Mouse (Mus musculus) thymus, adult 18-20 months (tissue): ENCODE measurements around the gene Gpr89.

ENCODE experiments used
- DNase-seq, 2 experiments: peaks; one replicate each; pipeline ENCODE4 v3.0.0; 2022; ENCODE audit warnings: mixed read lengths in 2 of 2

Gpr89 gene

DNA sequence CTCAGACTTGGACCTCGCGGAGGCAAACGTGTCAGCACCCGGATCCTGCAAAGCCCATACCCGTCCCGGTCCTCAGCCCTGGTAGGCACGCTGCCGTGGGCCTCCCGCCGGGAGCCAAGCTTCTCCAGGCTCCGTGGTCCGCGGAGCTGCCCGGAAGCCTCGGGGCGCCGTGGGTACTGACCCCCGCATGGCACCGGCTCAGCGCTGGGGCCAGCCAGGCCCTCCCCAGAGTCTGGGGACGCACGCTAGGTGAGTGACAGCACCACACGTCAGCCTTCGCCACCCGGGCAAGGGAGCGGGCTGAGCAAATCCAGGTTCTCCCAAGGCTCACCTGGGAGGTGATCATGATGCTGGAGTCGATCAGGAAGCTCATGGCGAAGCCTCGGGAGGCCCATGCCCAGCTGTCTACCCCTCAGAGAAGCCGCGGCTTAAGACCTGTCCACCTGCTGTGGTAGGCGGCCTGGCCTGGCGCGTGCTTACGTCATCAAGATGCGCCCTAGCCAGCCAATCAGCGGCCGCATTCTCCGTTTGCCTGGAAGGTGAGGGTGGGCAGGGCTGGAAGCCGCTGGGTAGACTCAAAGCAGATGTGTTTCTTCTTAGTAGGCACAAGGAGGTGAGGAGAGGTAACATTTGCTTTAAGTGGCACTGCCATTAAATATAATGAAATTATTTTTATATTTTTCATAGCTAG lies at the start of gene Gpr89:
Gene Gpr89, minus strand, starts transcription at position 496 of the 691 bp plus-strand sequence.
- peak; percentile 86 to 89 for DNase-seq

DNA sequence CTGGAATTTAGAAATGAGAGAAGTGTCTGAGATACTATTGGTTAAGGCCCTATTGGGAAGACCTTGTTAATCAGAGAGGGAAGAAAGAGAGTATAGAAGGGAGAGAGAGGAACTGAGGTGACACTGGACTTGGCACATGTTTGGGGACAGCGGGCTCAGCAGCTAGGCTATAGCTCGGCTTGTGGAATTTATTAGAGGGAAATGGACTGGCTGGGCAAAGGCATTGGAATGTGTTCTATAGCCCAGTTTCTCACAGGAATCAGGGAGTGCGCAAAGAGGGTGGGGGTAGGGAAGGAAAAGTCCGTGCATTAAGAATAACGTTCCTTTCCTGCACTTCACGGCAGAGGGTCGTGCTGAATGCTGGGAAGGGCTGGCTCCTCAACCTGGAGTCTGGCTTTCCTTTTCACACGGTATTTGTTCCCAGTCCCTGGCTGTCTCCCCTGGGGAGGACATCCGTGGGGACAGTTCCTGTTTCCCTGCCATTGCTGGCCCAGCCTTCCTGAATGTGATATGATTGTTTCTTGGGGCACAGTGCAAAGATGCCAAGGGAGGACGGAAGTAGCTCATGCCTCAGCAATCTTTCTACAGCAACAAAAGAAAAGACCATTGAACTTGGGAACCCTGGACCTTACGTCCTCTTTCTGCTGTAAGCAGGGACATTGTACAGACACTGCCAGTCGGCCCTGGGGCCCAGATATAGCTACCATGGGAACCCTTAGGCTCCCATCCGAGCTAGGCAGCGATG lies 48.5 kb upstream of the Gpr89 start:
- no peak for DNase-seq

DNA sequence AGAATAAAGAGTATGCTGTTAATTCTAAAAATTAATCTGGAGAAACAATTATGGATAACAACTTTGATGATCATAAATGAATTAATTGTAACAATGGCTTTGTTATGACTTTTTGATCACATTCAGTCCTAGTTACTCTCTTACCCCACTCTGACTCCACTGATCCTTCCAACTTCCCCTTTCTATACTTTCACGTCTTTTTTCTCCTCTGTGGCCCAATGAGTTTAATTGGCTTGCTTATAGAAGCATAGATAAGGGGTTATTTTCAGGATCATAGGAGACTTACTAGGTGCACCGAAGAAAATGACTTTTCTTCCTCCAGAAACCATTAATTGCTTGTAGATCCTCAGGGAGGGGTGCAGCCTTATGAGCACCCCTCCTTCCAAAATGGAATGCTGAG lies 37.6 kb upstream of the Gpr89 start:
- DNase-seq = no peak

DNA sequence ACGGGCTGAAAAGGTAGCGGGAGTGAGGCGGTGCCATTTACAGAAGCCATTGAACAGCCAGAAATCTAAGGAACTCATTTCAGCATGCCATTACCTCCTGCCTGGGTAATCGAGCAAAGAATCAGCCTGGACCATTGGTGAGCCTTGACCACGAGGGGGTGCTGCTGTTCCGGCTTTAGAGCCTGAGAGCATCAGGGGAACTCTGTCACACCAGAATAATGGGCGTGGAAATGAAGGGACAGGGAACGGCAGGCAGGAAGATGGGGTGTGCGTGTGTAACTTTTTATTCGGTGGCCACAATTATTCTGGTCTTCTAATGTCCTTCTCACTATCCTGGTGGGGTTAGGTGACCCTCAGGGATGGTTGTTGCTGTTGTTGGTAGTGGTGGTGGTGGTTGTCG lies 33.6 kb upstream of the Gpr89 start:
- peak; percentile 53 to 60 for DNase-seq

DNA sequence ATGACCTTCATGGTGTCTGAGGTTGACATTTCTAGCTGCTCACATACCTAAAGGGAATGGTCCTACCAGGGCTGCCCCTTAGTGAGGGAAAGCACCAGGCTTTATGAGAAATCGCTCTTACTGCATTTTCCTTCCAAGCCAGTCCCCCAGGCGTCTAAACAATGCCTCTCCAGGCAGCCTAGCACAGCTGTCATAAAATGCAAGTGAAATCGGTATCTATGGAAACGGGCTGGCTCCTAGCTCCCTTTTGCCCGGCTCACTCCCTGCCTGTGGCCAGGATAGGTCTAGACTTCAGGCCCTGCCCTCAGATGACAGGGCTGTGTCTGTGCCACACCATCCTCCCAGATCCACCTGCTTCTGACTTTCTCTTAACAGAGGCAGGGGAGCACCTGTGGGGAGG lies 32.5 kb upstream of the Gpr89 start:
- DNase-seq = no peak

DNA sequence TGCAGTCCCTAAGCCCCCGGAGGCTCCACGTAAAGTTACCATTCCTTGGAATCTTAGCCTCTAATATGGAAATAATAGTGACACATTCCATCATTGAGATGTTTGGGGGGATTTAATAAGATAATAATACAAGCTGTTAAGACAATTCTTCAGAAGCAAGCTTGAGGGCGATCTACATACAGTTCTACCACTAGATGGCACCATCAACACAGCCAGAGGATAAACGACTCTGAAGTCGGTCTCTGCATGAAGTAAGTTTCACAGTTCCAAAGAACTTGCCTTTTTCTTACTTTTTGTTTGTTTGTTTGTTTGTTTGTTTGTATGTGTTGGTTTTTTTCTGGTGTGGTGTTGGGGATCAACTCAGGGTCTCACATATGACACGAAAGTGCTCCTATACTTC lies 31.1 kb upstream of the Gpr89 start:
- no peak for DNase-seq

DNA sequence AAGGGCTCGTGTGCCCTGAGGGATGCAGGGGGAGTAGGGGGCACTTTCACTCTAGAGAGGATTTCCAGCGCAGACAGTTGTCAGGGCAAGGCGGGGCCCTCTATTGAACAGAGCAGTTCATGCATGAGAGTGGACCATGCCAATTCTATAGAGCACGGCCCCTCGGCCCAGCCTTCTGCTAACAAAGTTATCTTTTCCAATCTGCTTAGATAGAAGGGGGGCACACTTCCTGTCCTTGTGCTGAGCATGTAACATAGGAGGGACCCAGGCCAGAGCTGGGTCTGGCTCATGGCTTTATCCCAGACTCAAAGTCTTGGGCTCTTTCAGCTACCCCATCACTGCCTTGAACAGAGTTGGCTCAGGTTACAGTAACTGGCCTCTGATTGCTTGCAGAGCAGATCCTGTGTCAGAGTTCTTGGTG lies 26.1 kb upstream of the Gpr89 start:
- no peak for DNase-seq

DNA sequence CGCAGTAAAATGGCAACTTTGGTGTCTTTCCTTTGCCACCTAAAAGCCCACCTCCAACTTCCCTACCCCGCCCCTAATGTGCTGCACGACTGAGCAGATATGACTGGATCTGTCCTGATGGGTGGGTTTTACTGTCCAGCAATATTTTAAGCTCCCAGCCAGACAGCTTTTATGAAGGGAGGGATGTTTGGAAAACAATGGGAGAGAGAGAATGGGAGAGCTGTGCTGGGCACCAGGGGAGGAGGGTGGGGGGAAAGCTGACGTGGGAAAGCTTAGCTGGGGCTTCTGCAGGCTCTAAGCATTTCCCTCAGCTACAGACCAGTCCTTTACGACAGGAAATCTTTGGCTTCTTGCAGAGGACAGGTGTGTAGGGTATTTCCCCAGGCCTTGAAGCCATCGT lies 20.8 kb upstream of the Gpr89 start, which contains the start of gene Gja8:
Gene Gja8, minus strand, starts transcription at position 101 of the 400 bp plus-strand sequence.
- no peak for DNase-seq

DNA sequence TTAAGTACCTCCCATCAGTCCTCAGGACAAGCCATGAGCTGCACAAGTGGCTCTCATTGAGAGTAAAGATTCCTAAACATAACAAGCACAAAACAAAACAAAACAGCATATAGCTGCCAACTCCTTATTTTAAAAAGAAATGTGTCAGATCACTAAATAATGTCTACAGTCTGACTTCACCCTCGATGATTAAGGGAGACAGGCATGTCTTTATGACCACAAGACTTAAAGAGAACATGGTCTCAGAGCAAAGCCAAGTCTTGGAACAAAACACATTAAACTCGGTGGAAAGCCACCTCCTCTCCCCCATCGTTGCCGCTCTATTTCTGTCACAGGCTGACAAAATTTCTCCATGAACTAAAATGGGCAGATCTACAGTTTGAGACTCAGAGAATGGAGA lies 19.5 kb upstream of the Gpr89 start:
- no peak for DNase-seq

DNA sequence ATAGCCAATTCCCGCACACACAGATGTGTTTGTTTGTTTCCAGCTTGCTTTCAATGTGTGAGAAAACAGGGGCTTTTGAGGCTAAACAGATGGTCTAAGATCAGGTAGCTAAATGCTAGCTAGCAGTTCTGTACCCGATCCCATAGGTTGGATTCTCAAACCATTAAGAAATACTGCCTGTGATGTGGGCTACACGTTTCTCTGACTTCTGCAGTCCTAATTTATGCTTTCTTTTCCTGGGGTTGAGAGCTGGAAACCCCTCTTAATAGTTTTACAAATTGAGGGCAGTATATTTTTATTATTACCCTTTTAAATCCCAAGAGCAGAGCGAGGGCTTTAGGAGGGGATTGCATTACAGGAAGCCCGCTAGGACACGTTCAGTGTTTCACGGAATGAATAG lies 15.8 kb upstream of the Gpr89 start:
- DNase-seq = no peak

DNA sequence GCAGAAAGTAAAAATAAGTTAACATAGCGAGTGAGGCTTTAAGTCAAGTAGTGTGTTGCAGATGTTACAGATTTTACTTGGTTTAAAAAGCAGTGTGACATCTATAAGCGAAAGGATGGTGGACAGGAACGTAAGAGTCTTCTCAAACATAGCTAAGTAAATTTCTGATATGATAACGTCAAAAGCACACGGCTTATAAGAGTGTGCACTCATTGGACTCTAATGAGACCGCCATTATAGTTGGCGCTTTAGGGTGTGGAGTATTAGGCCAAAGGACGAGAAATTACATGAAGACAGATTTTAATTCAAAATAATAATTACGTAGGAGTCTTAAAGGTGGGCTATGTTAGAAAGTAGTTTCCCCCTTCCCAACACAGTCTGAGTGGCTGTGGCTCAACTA lies 446 bp upstream of the Gpr89 start:
- no peak for DNase-seq

DNA sequence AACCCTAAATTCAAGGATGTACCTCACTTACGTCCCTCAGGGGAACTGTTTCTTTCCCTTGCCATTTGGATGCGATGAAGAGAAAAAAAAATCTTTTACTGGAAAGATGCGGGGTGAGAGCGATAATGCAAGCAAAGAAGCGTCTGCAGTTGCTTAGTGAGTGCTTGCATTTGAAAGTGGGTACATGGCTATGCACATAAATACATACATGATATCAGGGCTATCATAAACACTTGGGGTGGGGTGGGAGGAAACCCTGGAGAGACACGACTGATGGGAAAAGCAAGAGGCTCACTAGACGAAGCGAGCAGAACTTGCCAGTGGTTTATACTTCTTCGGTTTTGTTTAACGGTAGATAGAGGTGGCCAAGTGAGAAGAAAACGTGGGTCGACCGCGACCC lies 753 bp downstream of the Gpr89 start, which contains the start of gene Gja5:
Gene Gja5, plus strand, starts transcription at position 301 of the 400 bp plus-strand sequence.
- DNase-seq = no peak

DNA sequence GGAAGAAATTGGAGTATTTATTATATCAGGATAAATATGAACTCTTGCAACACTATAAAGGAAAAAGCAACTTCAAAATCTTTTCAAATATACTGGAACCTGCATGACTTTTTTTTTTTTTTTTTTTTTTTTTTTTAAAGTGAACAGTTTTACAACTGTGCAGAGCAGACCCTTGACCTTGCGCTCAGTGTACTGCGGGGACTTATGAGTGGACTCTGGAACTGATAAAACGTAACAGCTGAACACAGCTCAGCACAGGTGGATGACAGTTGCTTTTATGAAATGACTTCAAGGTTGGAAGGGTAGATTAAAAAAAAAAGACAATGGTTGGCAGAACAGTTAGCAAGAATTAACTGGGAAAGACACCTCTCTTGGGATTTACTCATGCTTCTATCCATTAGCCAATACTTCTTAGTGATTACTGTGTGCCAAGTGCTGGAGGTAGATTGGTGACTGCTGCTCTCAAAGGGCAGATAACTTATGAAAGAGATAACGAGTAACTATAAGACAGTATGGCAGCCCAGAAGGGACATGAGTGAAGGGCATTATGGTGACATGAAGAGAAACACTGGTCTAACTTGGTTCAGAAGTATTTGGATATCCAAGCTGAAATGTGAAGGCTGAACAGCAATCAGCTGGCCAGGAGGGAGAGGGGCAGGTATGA lies 2.7 kb downstream of the Gpr89 start:
- DNase-seq = no peak

DNA sequence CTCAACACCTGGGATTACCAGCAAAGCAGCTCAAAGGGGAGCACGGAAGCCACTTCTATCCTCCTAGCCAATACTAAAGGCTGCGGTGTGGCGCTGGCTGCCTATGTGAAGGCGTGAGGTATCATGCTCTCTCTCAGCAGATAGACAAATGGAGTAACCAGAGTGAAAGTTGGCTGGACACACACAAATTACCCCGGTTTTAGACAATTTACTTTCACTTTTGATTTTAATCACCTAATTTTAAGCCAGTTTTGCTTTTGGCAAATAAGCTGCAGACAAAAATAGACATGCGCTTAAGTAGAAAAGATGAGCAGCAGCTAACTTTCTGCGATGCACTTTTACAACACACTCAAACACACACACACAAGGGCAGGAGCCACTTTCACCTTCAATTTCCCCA lies 21.5 kb downstream of the Gpr89 start:
- no peak for DNase-seq

DNA sequence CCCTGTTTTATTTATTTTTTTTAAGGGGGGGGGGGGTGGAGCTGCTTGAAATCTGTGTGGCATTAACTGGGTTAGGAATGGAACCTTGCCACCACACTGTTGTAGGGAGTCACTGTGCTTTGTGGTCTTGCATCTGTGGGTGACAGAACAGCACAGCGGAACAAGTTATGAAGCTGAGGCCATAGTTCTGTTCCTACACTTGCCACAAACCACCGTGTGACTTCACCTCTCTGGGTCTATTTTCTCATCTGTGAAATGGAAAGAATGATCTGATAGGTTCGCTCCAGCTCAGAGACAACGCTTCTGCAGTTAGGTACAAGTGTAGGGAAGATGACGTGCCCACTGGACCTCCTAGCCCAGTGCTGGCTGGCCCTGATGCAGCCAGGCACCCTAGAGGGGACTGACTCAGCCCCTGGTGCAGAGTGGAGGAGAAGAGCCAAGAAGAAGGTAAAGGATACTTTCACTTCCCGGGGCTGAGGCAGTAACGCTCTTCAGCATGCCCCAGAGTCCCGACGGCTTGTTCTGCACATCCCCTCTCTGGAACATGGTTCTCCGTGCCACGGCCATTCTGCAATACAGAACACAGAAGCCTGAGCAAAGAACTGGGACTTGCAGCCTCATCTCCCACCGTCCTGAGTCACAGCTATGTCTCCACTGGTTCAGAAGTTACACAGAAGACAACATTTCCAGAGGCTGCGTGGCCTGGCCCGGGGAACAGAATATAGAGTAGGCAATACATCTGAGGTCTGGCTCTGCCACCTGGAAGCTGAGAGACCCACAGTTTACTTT lies 22.9 kb downstream of the Gpr89 start:
- DNase-seq = no peak

DNA sequence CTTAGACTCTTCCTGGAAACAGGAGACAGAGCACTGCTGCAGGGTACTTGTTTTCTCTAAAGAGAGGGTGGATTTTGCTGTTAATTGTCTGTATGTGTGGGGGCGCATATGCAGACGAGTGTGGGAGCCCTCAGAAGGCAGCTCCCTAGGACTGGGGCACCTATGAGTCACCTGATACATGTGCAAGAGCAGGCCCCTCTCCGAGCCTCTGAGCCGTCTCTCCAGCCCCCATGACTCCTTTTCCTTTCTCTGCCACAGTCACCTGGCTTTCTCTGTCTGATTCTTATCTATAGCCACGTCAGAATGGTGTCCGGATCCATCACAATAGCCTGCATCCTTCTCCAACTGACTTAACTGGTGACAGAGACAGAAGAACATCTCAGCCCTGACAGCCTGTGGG lies 23.6 kb downstream of the Gpr89 start:
- DNase-seq = no peak

DNA sequence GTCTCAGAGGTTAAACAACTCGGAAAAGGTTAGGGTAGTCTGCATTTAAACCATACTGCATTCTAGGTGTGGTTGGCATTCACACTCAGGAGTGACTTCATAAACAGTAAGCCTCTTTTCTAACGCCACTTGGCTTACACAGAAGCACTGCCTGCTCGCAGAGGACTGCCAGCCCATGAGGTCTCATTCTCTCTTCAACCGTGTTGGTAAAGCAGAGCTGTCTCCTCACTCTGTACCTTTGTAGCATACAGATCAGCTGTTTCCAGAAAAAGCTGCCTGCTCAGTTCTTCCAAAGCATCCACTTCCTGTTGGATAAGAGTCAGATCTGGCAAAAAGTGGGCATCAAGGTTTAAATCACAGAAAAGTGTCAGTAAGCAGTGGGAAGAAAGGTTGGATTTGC lies 24.8 kb downstream of the Gpr89 start:
- no peak for DNase-seq

DNA sequence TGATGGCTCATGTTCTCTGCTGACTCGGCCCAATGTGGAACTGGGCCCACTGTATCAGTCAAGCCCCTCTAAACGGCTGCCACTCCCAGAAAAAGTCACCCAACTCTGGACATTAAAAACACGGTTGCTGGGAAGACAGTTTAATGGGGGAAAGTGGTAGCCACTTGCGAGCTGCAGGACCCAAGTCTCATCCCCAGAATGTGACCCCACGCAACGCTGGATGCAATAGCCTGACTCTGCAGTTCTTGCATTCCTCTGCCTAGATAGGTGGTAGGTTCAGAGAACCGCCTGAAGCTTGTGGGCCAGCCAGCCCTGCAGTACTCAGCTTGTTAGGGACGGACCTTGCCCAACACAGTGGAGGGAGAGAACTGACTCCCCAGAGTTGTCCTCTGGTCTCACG lies 25.6 kb downstream of the Gpr89 start:
- no peak for DNase-seq

DNA sequence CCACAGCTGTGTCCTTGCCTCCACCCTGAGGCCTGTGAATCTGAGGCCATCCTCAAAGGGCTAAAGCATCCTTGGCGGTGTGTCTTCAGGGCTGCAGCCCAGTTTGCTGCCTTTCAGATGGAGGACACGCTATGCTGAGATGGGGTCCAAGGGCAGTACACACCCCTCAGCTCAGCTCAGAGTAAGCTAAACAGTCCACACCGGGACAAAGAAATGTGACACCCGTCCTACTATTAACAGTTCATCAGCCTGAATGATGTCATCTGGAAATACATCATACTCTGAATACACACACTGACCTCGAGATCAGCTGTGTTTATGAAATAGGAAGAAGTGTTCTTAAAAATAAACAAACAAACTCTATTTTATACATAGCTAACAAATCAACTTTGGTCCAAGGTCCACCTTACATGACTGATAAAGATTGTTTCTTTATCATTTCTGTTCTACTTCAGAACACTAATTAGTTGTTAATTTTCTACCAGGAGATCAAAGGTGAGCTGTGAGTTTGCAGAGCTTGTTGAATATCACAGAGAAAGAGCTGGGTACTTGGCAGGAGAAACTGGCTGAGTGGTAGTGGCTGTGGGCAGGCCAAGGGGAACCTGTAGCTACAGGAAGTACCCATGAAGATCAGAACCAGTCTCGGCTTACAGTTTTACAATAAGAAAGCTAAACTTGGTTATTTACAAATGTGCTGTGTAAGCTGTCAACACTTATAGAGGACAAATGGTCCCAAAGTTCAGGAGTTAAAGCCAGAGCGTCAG lies 30.2 kb downstream of the Gpr89 start:
- no peak for DNase-seq

DNA sequence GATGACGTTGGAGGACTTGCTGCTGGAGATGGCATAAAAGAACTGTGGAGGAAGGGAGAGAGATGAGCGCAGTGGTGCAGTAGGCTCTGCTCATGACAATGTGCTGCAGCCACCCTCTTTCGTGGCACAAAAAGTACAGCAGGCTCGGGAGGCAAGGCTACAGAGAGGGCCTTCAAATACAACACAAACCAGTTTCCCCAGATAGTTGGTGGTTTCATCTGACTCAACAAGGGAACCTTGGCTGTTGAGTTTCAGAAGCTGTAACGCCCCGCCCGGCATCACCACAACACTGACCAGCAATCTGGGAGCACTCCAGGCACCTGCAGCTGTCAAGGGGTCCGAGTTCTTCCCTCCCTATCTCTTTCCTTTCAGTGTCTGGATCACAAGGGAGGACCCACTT lies 32.6 kb downstream of the Gpr89 start:
- DNase-seq = no peak

DNA sequence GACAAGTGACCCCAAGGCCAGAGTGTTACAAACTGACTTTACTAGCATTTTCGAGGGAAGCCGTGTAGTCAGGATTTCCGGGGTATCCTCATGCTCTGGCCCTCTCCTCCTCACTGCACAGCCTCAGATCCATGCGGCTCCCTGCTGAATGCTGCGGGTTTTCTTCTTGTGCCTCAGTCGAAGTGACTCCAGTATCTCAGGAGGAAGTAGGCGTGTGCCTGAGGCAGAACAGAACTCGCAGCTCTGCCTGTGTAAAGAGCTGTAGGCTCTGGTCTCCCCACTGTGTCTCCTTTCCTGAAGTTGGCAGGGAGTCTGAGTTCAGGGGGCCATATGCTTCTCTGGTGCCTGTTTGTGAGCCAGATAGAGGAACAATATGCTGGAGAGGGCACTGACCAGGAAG lies 34.1 kb downstream of the Gpr89 start:
- DNase-seq = no peak

DNA sequence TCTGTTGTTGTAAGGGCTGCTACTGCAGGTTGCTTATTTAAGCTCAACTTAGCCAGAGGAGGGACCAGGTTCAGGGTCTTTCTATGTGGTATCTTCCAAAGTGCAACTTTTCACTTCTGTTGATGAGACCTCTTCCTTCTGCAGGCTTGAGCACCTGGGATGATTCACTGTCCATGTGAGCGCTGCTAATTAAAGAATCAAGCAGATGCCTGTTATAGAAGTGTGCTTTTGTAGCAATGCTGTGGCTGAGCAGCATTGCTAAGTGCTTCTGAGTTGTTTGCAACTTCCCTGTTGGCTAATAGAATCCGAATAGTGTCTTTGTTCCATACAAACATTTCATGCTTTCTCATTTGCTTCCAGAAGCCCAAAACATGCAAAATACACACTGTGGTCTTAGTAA lies 34.9 kb downstream of the Gpr89 start:
- no peak for DNase-seq
